Mouse (Mus musculus) stomach, embryonic 14.5 days (tissue): ENCODE measurements around the gene Prelid1. TPM values are rescaled to one million over a fixed set of nuclear protein-coding genes. Genes with fewer than 3 reads are reported as not detected.

Experiments
- ATAC-seq: fragments of 200-750 bp; cut with Nextera tagmentation; 2 replicates; pipeline ENCODE4 v1.8.0; 2017; ENCODE audit warnings: low read depth, moderate TSS enrichment; ENCODE audit not compliant: insufficient number of reproducible peaks, insufficient read depth, low FRiP score
- H3K27ac ChIP-seq: fragments of 300-500 bp; sonication (generic); 2 replicates; pipeline ENCODE4 v1.5.1; 2014; ENCODE audit warnings: mild to moderate bottlenecking, low read length, moderate library complexity, mixed read lengths
- H3K27me3 ChIP-seq: fragments of 300-500 bp; sonication (generic); 2 replicates; pipeline ENCODE4 v1.6.1; 2014; ENCODE audit warnings: low read length, control low read depth, mixed read lengths; ENCODE audit not compliant: control insufficient read depth, insufficient read depth
- H3K36me3 ChIP-seq: fragments of 300-500 bp; sonication (generic); 2 replicates; pipeline ENCODE4 v1.6.1; 2014; ENCODE audit warnings: mild to moderate bottlenecking, control low read depth, low read length, moderate library complexity, mixed read lengths; ENCODE audit not compliant: control insufficient read depth, insufficient read depth
- H3K4me1 ChIP-seq: fragments of 300-500 bp; sonication (generic); 2 replicates; pipeline ENCODE4 v1.6.1; 2014; ENCODE audit warnings: low read length, control low read depth, mixed read lengths; ENCODE audit not compliant: control insufficient read depth, insufficient read depth
- H3K4me2 ChIP-seq: fragments of 300-500 bp; sonication (generic); replicated peaks from 2 replicates; pipeline ENCODE4 v1.6.1; 2014; ENCODE audit warnings: low read depth, low read length, control low read depth
- H3K4me3 ChIP-seq: fragments of 300-500 bp; sonication (generic); 2 replicates; pipeline ENCODE4 v1.5.1; 2014; ENCODE audit warnings: low read depth, low read length, control low read depth
- H3K9ac ChIP-seq: fragments of 300-500 bp; sonication (generic); replicated peaks from 2 replicates; pipeline ENCODE4 v1.6.1; 2014; ENCODE audit warnings: low read depth, mild to moderate bottlenecking, control low read depth, low read length, moderate library complexity, mixed read lengths
- H3K9me3 ChIP-seq: fragments of 300-500 bp; sonication (generic); 2 replicates; pipeline ENCODE4 v1.6.1; 2016; ENCODE audit warnings: low read depth, low read length, control low read depth; ENCODE audit not compliant: control insufficient read depth
- WGBS: fragments of 180-500 bp; shearing (Covaris S2); extraction: QIAGEN DNeasy Blood & Tissue Kit; methylation state at CpG from one replicate; pipeline ENCODE4 v1.1.7; 2014; 5-methylcytosine and 5-hydroxymethylcytosine counted together
- polyA plus RNA-seq: library from polyadenylated mRNA; unstranded; fragments of >200 nt; fragmentation: Nextera tagmentation; extraction: Ambion mirVana; gene quantifications from 2 replicates; pipeline ENCODE4 v1.2.1, GENCODE M21; 2014

Gene Prelid1
- polyA plus RNA-seq, 1 experiment from 2014 or later, result 525 TPM

GRCm38 (mm10) chr13:55314891-55315412, 5.3 kb upstream of the Prelid1 start:
- Histone ChIP-seq H3K4me3 (no peak overlapping the region), H3K36me3 (peaks cover 73% of the 10 kb centered on the region), H3K4me1 (no peaks in the 10 kb centered on the region), H3K9ac (no peak overlapping the region), H3K27me3 (no peaks in the 10 kb centered on the region), H3K4me2 (no peak overlapping the region), H3K9me3 (no peaks in the 10 kb centered on the region), H3K27ac (no peak overlapping the region)
- no peak for ATAC-seq
- 88% methylated on average over 2 of the region's 2 CpGs for WGBS

GRCm38 (mm10) chr13:55318351-55318750, 1.9 kb upstream of the Prelid1 start:
- H3K36me3 ChIP-seq, result peaks cover 49% of the 10 kb centered on the region
- H3K9me3 ChIP-seq, result no peaks in the 10 kb centered on the region
- no peak overlapping the region for H3K9ac ChIP-seq
- no peak overlapping the region for H3K4me3 ChIP-seq
- H3K27me3 ChIP-seq, result no peaks in the 10 kb centered on the region
- WGBS, result 78% methylated on average over 3 of the region's 3 CpGs
- ATAC-seq, result no peak
- H3K27ac ChIP-seq, result no peak overlapping the region
- peaks cover 13% of the 10 kb centered on the region for H3K4me1 ChIP-seq
- no peak overlapping the region for H3K4me2 ChIP-seq

DNA sequence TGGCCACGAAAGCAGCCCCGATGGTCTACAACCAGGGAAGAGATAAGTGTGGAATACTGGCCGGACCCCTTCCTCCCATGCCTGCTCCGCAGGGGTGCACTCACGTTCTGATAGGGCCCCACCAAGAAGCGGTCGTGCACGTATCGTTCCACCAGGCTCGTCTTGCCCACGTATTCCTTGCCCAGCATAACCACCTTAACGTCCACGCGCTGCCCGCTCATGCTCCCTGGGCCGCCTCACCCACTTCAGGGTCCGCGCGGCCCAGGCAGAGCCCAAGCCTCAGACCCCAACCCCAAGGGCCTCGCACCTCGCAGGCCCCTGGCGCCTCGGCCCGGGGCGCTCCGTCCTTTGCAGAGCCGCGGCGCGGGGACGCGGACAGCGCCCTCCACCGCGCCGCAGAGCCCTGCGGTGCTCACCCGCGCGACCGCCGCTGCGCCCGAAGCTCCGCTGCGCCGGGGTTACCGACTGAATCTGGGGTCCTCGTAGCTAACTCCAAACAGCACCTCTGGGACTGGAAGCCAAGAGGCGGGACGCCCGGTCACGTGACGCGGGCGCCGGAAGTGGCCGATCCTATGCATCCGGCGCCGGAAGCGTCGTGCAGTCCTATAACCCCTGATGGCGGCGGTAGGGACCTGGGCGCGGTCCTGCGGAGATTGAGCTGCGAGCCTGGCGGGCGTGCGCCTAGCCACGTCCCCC, 1.3 kb downstream of the Prelid1 start, which contains the start of gene Rab24:
TSS of gene Rab24 (minus strand) at position 513 of the 696 bp plus-strand sequence.
- peak within 1 kb of the TSS; percentile 95 for H3K4me2 ChIP-seq
- ATAC-seq, result peak; percentile 93

DNA sequence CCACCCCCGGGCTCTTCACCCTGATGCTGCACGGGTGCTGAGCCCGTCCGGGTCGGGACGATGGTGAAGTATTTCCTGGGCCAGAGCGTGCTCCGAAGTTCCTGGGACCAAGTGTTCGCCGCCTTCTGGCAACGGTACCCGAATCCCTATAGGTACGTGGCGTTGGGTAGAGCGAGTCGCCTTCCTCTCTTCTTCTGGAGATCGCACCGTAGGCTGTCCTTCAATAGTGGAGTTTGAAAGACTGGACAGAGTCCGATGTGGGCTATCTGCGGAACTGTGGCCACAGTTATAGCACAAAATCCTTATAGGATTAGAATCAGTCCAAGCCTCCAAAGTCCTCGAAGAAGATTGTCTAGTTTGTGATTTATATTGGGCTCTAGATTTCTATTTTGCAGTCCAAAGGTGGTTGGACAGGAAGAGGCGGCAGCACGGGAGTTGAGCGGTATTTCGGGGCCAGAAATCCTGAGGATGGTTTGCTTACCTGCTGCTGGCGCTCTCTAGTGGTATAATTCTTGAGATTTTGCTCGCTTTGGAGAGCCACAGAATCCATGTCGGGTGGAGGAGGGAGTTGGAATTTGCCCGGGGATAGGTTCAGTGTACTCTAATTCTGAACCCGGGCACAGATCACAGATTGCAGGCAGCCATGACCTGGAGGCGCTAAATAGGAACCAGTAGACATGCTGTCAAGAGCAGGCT, 2.0 kb downstream of the Prelid1 start:
- Histone ChIP-seq H3K4me3 (peak overlapping the region; percentile 98), H3K36me3 (peaks cover 48% of the 10 kb centered on the region), H3K4me2 (peak overlapping the region; percentile 95), H3K9ac (peak overlapping the region; percentile 93), H3K4me1 (peaks cover 25% of the 10 kb centered on the region), H3K27ac (peak overlapping the region; percentile 90), H3K27me3 (no peaks in the 10 kb centered on the region), H3K9me3 (no peaks in the 10 kb centered on the region)
- ATAC-seq, result no peak; the same call in 1 of the 2 replicates
- under 1% methylated on average over 31 of the region's 31 CpGs for WGBS

More for the DNA sequence above, 1.3 kb downstream of the Prelid1 start, which contains the start of gene Rab24:
- peak within 1 kb of the TSS; percentile 98 for H3K4me3 ChIP-seq
- peaks cover 25% of the 10 kb centered on the region for H3K4me1 ChIP-seq
- peak within 1 kb of the TSS; percentile 90 for H3K27ac ChIP-seq
- H3K27me3 ChIP-seq, result no peaks in the 10 kb centered on the region
- no peaks in the 10 kb centered on the region for H3K9me3 ChIP-seq
- peaks cover 55% of the 10 kb centered on the region for H3K36me3 ChIP-seq
- peak within 1 kb of the TSS; percentile 93 for H3K9ac ChIP-seq
- under 1% methylated on average over 73 of the region's 73 CpGs for WGBS

DNA sequence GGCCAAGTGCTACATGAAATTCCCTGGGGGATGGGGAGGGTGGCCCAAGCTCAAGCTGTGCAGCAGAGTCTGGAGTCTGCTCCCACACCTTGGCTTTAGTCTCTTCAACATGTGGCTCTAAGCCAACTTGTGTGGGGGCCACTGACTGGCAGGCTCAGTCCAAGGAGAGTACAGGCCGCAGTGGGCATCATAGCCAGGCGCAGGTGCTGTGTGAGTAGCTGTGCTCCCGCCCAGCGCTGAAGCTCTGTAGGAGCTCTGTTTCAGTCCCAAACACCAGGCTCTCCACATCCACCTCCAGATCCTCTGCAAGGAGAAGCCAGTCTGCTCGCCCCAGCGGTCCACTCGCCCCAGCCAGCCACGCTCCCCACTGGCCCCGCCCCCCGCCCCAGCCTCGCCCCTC, 5.3 kb downstream of the Prelid1 start:
- peaks cover 41% of the 10 kb centered on the region for H3K4me1 ChIP-seq

DNA sequence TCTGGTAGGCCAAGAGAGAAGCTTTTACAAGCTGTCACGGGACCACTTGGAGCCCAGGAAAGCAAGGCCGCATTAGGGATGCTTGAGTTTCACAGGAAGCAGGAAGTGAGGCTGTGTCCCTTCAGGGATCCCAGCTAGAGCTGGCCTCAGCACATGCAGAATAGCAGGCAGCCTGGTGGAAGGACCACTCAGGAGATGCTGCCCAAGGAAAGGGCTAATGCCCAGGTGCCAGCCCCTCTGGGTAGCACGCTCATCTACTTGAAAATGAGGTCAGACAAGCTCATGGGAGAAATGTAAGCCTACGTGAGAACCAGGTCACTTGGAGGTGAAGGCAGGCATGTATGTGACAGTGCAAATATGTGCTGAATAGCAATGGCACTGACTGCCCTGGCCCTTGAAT, 6.9 kb downstream of the Prelid1 start:
- Histone ChIP-seq H3K27ac (no peak overlapping the region), H3K4me3 (no peak overlapping the region), H3K9me3 (no peaks in the 10 kb centered on the region), H3K27me3 (no peaks in the 10 kb centered on the region), H3K4me1 (peaks cover 40% of the 10 kb centered on the region), H3K36me3 (peaks cover 30% of the 10 kb centered on the region), H3K9ac (no peak overlapping the region), H3K4me2 (no peak overlapping the region)
- WGBS, result 36% methylated on average over 4 of the region's 4 CpGs
- ATAC-seq, result no peak

More for the DNA sequence above, 5.3 kb downstream of the Prelid1 start:
- H3K27me3 ChIP-seq, result no peaks in the 10 kb centered on the region
- no peak overlapping the region for H3K4me3 ChIP-seq
- no peak for ATAC-seq
- H3K4me2 ChIP-seq, result no peak overlapping the region
- H3K36me3 ChIP-seq, result peaks cover 30% of the 10 kb centered on the region
- no peaks in the 10 kb centered on the region for H3K9me3 ChIP-seq
- WGBS, result 61% methylated on average over 11 of the region's 11 CpGs
- H3K9ac ChIP-seq, result no peak overlapping the region
- 0 out of 2 replicates have a peak overlapping the region, but pooled peaks have one; percentile 33 for H3K27ac ChIP-seq

DNA sequence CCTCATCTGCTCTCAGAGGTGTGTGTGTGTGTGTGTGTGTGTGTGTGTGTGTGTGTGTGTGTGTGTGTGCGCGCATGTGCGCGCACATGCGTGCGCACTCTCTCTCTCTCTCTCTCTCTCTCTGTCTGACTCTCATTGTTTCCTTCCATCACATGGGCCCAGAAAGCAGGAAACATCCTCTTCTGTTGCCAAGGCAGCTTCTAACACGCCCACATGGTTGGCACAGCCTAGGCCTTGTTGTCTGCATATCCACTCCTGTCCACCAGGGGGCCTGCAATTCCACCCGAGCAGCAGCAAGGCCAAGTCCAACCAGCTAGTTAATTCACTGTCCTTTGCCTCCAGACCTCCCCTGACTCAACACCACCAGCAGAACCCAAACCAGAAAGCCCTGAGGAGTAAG, 7.3 kb downstream of the Prelid1 start:
- Histone ChIP-seq H3K27ac (no peak overlapping the region), H3K4me1 (peaks cover 40% of the 10 kb centered on the region)
- peak; percentile 10; the same call in 1 of the 2 replicates for ATAC-seq

DNA sequence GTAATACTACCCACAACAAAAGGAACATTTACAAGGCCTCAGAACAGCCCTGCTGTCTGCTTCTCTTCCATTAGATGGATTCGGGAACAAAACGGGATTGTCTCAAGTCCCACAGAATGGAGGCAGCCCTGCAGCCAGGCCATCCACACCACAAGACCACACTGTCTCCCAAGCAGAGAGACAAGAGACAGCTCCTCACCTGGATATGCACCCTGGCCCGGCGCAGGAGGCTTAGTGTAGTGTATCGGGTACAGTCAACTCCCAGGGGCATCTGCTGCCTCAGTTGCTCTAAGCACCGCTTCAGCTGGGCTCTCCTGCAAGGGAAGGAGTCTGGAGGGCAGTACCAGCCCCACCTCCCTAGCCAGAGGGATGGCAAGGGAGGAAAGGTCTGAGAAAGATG, 7.9 kb downstream of the Prelid1 start:
- Histone ChIP-seq H3K9ac (peak overlapping the region; percentile 61; the same call in 1 of the 2 replicates), H3K4me3 (peak overlapping the region; percentile 64; the same call in 1 of the 2 replicates), H3K36me3 (peaks cover 28% of the 10 kb centered on the region), H3K27ac (no peak overlapping the region), H3K4me2 (peak overlapping the region; percentile 87), H3K27me3 (no peaks in the 10 kb centered on the region), H3K4me1 (peaks cover 37% of the 10 kb centered on the region), H3K9me3 (no peaks in the 10 kb centered on the region)
- 81% methylated on average over 6 of the region's 6 CpGs for WGBS
- ATAC-seq, result no peak

More for the DNA sequence above, 7.3 kb downstream of the Prelid1 start:
- no peak overlapping the region for H3K9ac ChIP-seq
- H3K27me3 ChIP-seq, result no peaks in the 10 kb centered on the region
- H3K9me3 ChIP-seq, result no peaks in the 10 kb centered on the region
- 35% methylated on average over 8 of the region's 8 CpGs for WGBS
- peaks cover 30% of the 10 kb centered on the region for H3K36me3 ChIP-seq
- 0 out of 2 replicates have a peak overlapping the region, but pooled peaks have one; percentile 64 for H3K4me3 ChIP-seq
- H3K4me2 ChIP-seq, result peak overlapping the region; percentile 87
